Mouse (Mus musculus) left cerebral cortex, adult 2 months (tissue): ENCODE data around the gene Zbtb12. TPM values are rescaled to one million over a fixed set of nuclear protein-coding genes. Genes with fewer than 3 reads are reported as not detected.

Experiments used
- DNase-seq, 2 experiments: peaks; one replicate each; pipeline ENCODE4 v3.0.0; 2021 to 2022; ENCODE audit warnings: low spot score in 2 of 2, mixed read lengths in 1 of 2; ENCODE audit errors: extremely low spot score in 1 of 2
- H3K27ac ChIP-seq: fragments of 200-600 bp; 2 replicates; pipeline ENCODE4 v1.8.1; 2022
- H3K4me3 ChIP-seq: fragments of 200-600 bp; 2 replicates; pipeline ENCODE4 v1.8.1; 2022
- CTCF ChIP-seq: fragments of 200-600 bp; IDR thresholded peaks from 2 replicates; pipeline ENCODE4 v1.8.1; 2022; ENCODE audit warnings: antibody characterized with exemption, mild to moderate bottlenecking, moderate library complexity
- intact Hi-C: fragments of 180-260 bp; cut with DNase I; formaldehyde crosslinking; loops from one replicate; pipeline ENCODE4 v1.15.1; 2025
- microRNA-seq, 2 experiments: library from miRNA; unstranded; fragments of <30 nt; microRNA quantifications; one replicate each; pipeline ENCODE4 v1.2.0; 2021
- total RNA-seq, 2 experiments: library from RNA; stranded (reverse); gene quantifications; 2 replicates each; pipeline ENCODE4 v1.2.3; 2021

Gene Zbtb12
- total RNA-seq, 2 experiments from 2014 or later = 6.5 to 7.4 TPM

DNA sequence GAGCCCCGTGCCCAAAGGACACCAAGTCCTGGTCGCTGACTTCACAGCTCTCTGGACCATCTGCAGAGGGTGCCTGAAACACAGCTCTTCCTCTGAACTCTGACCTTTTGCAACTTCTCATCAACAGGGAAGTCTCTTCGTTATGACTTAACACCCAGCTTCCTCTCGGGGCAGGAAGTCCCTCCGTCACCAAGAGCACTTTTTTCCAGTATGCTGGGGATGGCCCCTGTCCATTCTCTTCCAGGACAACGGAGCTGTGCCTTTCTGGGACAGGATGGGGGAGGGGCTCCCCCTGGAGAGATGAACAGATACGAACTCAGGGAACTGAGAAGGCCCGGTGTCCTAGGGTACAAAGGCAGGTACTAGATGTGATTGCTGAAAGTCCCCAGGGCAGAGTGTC, 55.5 kb downstream of the Zbtb12 start:
- no peak for DNase-seq
- Histone ChIP-seq H3K27ac (no peak overlapping the region), H3K4me3 (no peak overlapping the region)
- intact Hi-C loops = no loop called here
- no peak for TF ChIP-seq CTCF

DNA sequence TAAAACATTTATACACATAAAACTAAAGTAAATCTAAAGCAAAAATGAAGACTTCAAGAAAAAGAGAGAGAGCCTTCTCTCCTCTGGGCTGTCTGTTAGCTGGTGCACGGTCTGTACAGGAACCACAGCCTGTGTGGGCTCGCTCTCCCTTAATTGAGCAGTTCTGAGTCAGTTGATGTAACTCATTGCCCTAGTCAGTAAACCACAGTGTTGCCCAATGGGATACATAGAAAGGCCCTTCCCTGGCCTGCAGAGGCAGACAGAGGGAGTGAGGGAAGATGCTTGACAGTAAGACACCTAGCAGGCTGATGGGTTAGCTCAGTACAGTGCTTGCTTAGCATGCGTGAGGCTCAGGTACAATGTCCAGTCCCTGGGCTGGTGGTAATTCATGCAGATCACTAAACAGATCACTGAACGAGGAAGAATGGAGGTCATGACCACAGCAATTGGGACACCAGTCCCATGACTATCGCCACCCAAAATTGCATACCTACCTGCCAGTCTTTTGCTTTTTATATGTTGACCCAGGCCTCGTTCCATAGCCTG, 58.8 kb downstream of the Zbtb12 start:
- no peak overlapping the region for H3K27ac ChIP-seq

DNA sequence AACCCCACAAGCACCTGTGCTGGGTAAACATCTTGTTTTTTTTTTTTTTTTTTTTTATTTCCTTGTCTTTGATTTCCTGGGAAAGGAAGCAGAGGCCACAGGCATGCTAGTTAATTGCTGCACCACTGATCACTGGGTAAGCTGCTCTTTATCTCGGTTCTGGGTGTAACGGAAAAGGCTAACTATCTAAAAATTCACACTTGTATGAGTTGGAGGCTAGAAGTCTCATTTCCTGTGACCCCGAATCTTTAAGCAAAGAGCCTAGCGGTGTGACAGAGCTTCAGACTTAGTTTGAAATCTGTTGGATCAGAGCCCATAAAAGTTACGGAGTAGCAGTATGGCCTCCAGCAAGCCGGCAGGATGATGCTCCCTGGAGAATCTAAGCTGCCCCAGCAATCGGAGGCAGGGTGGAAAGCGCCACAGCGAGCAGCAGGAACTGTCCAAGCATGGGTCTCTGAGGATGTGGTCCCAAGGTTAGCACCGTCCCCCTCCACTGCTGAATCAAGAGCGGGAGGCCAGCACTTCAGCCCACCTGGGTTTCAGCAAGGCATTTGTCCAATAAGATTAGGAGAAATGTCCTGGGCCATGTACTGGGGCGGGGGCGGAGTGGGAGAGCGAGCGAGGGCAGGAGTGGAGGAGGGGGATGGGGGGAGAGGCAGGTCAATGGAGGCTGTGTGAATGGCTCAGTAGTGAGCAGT, 62.2 kb downstream of the Zbtb12 start:
- no peak for TF ChIP-seq CTCF
- no peak for DNase-seq
- H3K27ac ChIP-seq = no peak overlapping the region
- H3K4me3 ChIP-seq = peak overlapping the region; percentile 28; the same call in 1 of the 2 replicates
- intact Hi-C loops = no loop called here

More for the DNA sequence above, 58.8 kb downstream of the Zbtb12 start:
- no peak for TF ChIP-seq CTCF
- intact Hi-C loops = no loop called here
- no peak for DNase-seq
- no peak overlapping the region for H3K4me3 ChIP-seq

DNA sequence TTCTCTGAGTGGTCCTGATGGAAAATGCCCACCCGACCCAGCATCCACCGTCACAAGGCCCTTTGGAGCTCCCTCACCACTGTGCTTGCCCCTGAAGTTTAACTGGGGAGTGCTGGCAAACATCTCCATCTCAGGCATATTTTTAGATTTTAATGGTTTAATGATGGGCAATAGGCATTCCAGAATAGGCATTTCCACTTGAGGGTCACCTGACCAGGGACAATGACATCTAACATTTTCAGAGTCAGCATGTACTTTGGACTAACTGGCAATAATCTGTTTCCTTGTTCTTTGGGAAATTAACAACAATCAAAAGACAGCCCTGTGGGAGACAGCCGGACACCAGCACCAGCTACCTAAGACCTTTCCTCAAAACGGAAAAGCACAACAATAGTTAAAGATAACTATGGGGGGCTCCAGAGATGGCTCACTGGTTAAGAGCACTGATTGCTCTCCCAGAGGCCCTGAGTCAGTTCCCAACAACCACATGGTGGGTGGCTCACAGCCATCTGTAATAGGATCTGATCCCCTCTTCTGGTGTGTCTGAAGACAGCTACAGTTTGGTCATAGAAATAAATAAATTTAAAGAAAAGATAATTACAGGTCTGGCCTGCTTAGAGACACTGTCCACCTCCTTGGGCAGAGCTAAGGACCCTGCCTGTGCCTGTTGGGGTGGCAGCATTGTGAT, 64.0 kb downstream of the Zbtb12 start:
- no peak overlapping the region for H3K4me3 ChIP-seq
- DNase-seq = no peak
- no peak for TF ChIP-seq CTCF
- intact Hi-C loops = no loop called here
- no peak overlapping the region for H3K27ac ChIP-seq

DNA sequence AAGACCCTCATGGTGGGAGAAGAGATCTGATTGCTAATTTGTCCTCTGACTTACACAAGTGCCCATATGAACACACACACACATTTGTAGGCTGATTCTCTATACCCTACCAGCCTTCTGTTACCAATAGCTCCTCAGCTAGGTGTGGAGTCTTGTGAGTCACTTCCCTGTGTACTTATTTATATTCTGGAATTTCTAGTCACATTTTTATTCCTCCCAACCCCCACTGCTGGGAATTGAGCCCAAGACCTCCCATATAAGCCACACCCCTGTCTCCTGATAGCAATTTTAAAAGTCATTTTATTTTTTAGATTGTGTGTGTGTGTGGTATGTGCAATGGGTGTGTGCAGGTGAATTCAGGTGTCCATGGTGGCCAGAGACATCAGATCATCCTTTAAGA, 65.1 kb downstream of the Zbtb12 start:
- no peak overlapping the region for H3K4me3 ChIP-seq
- H3K27ac ChIP-seq = no peak overlapping the region
- DNase-seq = no peak
- intact Hi-C loops = no loop called here
- TF ChIP-seq CTCF = no peak

Small RNA genes within 50 kb of the gene (microRNA-seq; reads per million reads assigned to microRNA genes)
- gene Mir6970 (0.72 to 1.7 reads per million in 2 experiments), gene Mir6971 (4.1 to 6.2 reads per million in 2 experiments), gene Mir6972 (0 reads per million in 2 experiments)

Other genes starting within 250 kb of the Zbtb12 start
- 100 to 1,000 TPM; 172 to 205 TPM for gene Prrt1, start 249.9 kb upstream of the Zbtb12 start, total RNA-seq
- 10 to 100 TPM; 10.9 to 16.9 TPM for gene Fkbpl, start 234.7 kb upstream of the Zbtb12 start, total RNA-seq
- 10 to 100 TPM; 64.3 to 66.4 TPM for gene Atf6b, start 232.3 kb upstream of the Zbtb12 start, total RNA-seq
- 1 to 10 TPM; 1.5 to 2.4 TPM for gene Tnxb, start 208.9 kb upstream of the Zbtb12 start, total RNA-seq
- gene C4b, start 135.6 kb upstream of the Zbtb12 start, total RNA-seq = 10 to 100 TPM; 10.8 to 11.2 TPM
- not detected for gene Cyp21a1, start 74.9 kb upstream of the Zbtb12 start, total RNA-seq
- gene Stk19, start 42.5 kb upstream of the Zbtb12 start, total RNA-seq = 10 to 100 TPM; 54.8 to 61.5 TPM
- gene Dxo, start 42.5 kb upstream of the Zbtb12 start, total RNA-seq = 10 to 100 TPM; 33.6 to 41.4 TPM
- 10 to 100 TPM; 70.1 to 70.4 TPM for gene Skiv2l, start 29.3 kb upstream of the Zbtb12 start, total RNA-seq
- gene Nelfe, start 29.1 kb upstream of the Zbtb12 start, total RNA-seq = 10 to 100 TPM; 35.3 to 40.3 TPM
- gene Cfb, start 17.0 kb upstream of the Zbtb12 start, total RNA-seq = under 1 TPM in 1 of 2 experiments, not detected in 1; 0.14 TPM
- gene Gm20547, start 2.6 kb downstream of the Zbtb12 start, total RNA-seq = not detected
- 1 to 10 TPM; 2.1 to 2.2 TPM for gene C2, start 18.8 kb downstream of the Zbtb12 start, total RNA-seq
- gene Ehmt2, start 19.0 kb downstream of the Zbtb12 start, total RNA-seq = 100 to 1,000 TPM; 175 to 184 TPM
- gene Slc44a4, start 35.0 kb downstream of the Zbtb12 start, total RNA-seq = under 1 TPM; 0.45 to 0.79 TPM
- gene Neu1, start 51.8 kb downstream of the Zbtb12 start, total RNA-seq = 10 to 100 TPM; 41.6 to 47.3 TPM
- 10 to 100 TPM; 18.8 to 22.1 TPM for gene Hspa1b, start 79.8 kb downstream of the Zbtb12 start, total RNA-seq
- gene Gm20481, start 90.4 kb downstream of the Zbtb12 start, total RNA-seq = not detected
- gene Hspa1a, start 92.7 kb downstream of the Zbtb12 start, total RNA-seq = 10 to 100 TPM; 14.5 to 17.2 TPM
- under 1 TPM; 0.34 to 0.42 TPM for gene Hspa1l, start 93.2 kb downstream of the Zbtb12 start, total RNA-seq
- 10 to 100 TPM; 15.8 to 18.4 TPM for gene Lsm2, start 102.4 kb downstream of the Zbtb12 start, total RNA-seq
- 10 to 100 TPM; 44.1 to 46.6 TPM for gene Vars, start 121.5 kb downstream of the Zbtb12 start, total RNA-seq
- under 1 TPM; 0.40 to 0.43 TPM for gene Vwa7, start 137.1 kb downstream of the Zbtb12 start, total RNA-seq
- gene Sapcd1, start 148.5 kb downstream of the Zbtb12 start, total RNA-seq = under 1 TPM in 1 of 2 experiments, not detected in 1; 0.59 TPM
- under 1 TPM; 0.27 to 0.56 TPM for gene Msh5, start 167.3 kb downstream of the Zbtb12 start, total RNA-seq
- 1 to 10 TPM; 7.4 to 8.3 TPM for gene Clic1, start 170.5 kb downstream of the Zbtb12 start, total RNA-seq
- 10 to 100 TPM; 10.1 to 11.0 TPM for gene Ddah2, start 179.6 kb downstream of the Zbtb12 start, total RNA-seq
- not detected for gene Ly6g6c, start 185.9 kb downstream of the Zbtb12 start, total RNA-seq
- gene Mpig6b, start 186.7 kb downstream of the Zbtb12 start, total RNA-seq = not detected
- gene Ly6g6e, start 197.4 kb downstream of the Zbtb12 start, total RNA-seq = 1 to 10 TPM; 2.1 to 3.6 TPM
- 1 to 10 TPM in 1 of 2 experiments, under 1 TPM in 1; 0.70 to 1.1 TPM for gene Ly6g6d, start 198.6 kb downstream of the Zbtb12 start, total RNA-seq
- under 1 TPM in 1 of 2 experiments, not detected in 1; 0.29 TPM for gene Ly6g6f, start 206.1 kb downstream of the Zbtb12 start, total RNA-seq
- gene Abhd16a, start 209.8 kb downstream of the Zbtb12 start, total RNA-seq = 100 to 1,000 TPM; 109 to 117 TPM
- not detected for gene Ly6g5c, start 228.8 kb downstream of the Zbtb12 start, total RNA-seq
- under 1 TPM; 0.79 TPM for gene Ly6g5b, start 235.9 kb downstream of the Zbtb12 start, total RNA-seq
- gene Gpank1, start 242.0 kb downstream of the Zbtb12 start, total RNA-seq = 10 to 100 TPM; 14.8 to 15.0 TPM
- gene Csnk2b, start 242.6 kb downstream of the Zbtb12 start, total RNA-seq = 100 to 1,000 TPM; 177 to 187 TPM
- 10 to 100 TPM; 27.0 to 28.5 TPM for gene D17H6S53E, start 246.9 kb downstream of the Zbtb12 start, total RNA-seq